Mouse (Mus musculus) testis, adult 2 months (tissue): ENCODE data around the gene Snap91.

Experiments used
- CTCF ChIP-seq: fragments of 200-500 bp; IDR thresholded peaks from 2 replicates; pipeline ENCODE4 v1.5.1; 2012; ENCODE audit warnings: low read depth, mild to moderate bottlenecking, inconsistent platforms, low read length, moderate library complexity; ENCODE audit not compliant: control insufficient read depth, insufficient read depth, insufficient replicate concordance
- POLR2A ChIP-seq: fragments of 200-500 bp; IDR thresholded peaks from 2 replicates; pipeline ENCODE4 v1.6.1; 2012; ENCODE audit warnings: low read depth, mild to moderate bottlenecking, inconsistent platforms, low read length, moderate library complexity; ENCODE audit not compliant: control insufficient read depth

GRCm38 (mm10) chr9:86777309-86777708 lies 103.1 kb downstream of the Snap91 start:
- TF ChIP-seq POLR2A (no peak), CTCF (no peak)
